Mouse (Mus musculus): ENCODE data around the gene Ccdc134. TPM values are rescaled to one million over a fixed set of nuclear protein-coding genes. Genes with fewer than 3 reads are reported as not detected.
"Not testable (repeated sequence)": the region's sequence is repeated elsewhere in the genome, so short reads cannot be mapped to it uniquely, and the experiment has no call there.

Gene Ccdc134
- polyA plus RNA-seq (2015; fragmentation: Nextera tagmentation; extraction: Ambion mirVana) = 18.4 and 19.8 TPM in 2 replicates

GRCm38 (mm10) chr15:82127426-82128374 is at the start of gene Ccdc134:
Gene Ccdc134 (plus strand): TSS chr15:82127922.
- H3K27ac ChIP-seq = peak within 1 kb of the TSS; percentile 83
- H3K9me3 ChIP-seq (replicated peaks) = no peaks in the 10 kb centered on the region
- peak; percentile 99 for ATAC-seq (replicated peaks; ENCODE audit: low FRiP score)
- H3K27me3 ChIP-seq = no peaks in the 10 kb centered on the region; the same call in 1 of the 2 replicates
- peaks cover 18% of the 10 kb centered on the region for H3K4me1 ChIP-seq
- peaks cover 21% of the 10 kb centered on the region for H3K36me3 ChIP-seq
- WGBS = 1% methylated on average over 73 of the region's 74 CpGs
- peak within 1 kb of the TSS; percentile 86 for H3K4me3 ChIP-seq (replicated peaks)
- peak within 1 kb of the TSS; percentile 97 for H3K4me2 ChIP-seq
- H3K9ac ChIP-seq = peak within 1 kb of the TSS; percentile 79

GRCm38 (mm10) chr15:82079883-82080282 is 47.8 kb upstream of the Ccdc134 start:
- no peak overlapping the region for H3K9ac ChIP-seq
- WGBS = 56% methylated on average over 10 of the region's 10 CpGs

GRCm38 (mm10) chr15:82081161-82081560 is 46.6 kb upstream of the Ccdc134 start:
- Histone ChIP-seq H3K4me1 (no peaks in the 10 kb centered on the region), H3K36me3 (no peaks in the 10 kb centered on the region), H3K4me2 (no peak overlapping the region), H3K27me3 (peaks cover 4% of the 10 kb centered on the region; the same call in 1 of the 2 replicates), H3K9ac (no peak overlapping the region), H3K27ac (no peak overlapping the region), H3K9me3 (replicated peaks) (no peaks in the 10 kb centered on the region), H3K4me3 (replicated peaks) (no peak overlapping the region)
- 36% methylated on average over 7 of the region's 7 CpGs for WGBS
- no peak for ATAC-seq (replicated peaks; ENCODE audit: low FRiP score)

More at GRCm38 (mm10) chr15:82079883-82080282, 47.8 kb upstream of the Ccdc134 start:
- Histone ChIP-seq H3K4me2 (no peak overlapping the region), H3K27me3 (peaks cover 2% of the 10 kb centered on the region; the same call in 1 of the 2 replicates), H3K27ac (no peak overlapping the region), H3K9me3 (replicated peaks) (no peaks in the 10 kb centered on the region), H3K36me3 (no peaks in the 10 kb centered on the region), H3K4me1 (no peaks in the 10 kb centered on the region), H3K4me3 (replicated peaks) (no peak overlapping the region)
- no peak for ATAC-seq (replicated peaks; ENCODE audit: low FRiP score)

- no peak for ATAC-seq (replicated peaks; ENCODE audit: low FRiP score)
- 77% methylated on average over 9 of the region's 9 CpGs for WGBS
Measured at GRCm38 (mm10) chr15:82085606-82086005, 42.1 kb upstream of the Ccdc134 start.

GRCm38 (mm10) chr15:82086131-82086530 is 41.6 kb upstream of the Ccdc134 start:
- no peak overlapping the region for H3K4me3 ChIP-seq (replicated peaks)
- 78% methylated on average over 12 of the region's 12 CpGs for WGBS
- no peaks in the 10 kb centered on the region for H3K4me1 ChIP-seq
- H3K27ac ChIP-seq = no peak overlapping the region
- H3K4me2 ChIP-seq = no peak overlapping the region
- no peaks in the 10 kb centered on the region for H3K9me3 ChIP-seq (replicated peaks)
- peaks cover 8% of the 10 kb centered on the region; the same call in 1 of the 2 replicates for H3K27me3 ChIP-seq
- no peak for ATAC-seq (replicated peaks; ENCODE audit: low FRiP score)
- H3K36me3 ChIP-seq = no peaks in the 10 kb centered on the region
- no peak overlapping the region for H3K9ac ChIP-seq

More at GRCm38 (mm10) chr15:82085606-82086005, 42.1 kb upstream of the Ccdc134 start:
- H3K4me1 ChIP-seq = no peaks in the 10 kb centered on the region
- no peak overlapping the region for H3K4me2 ChIP-seq
- H3K4me3 ChIP-seq (replicated peaks) = no peak overlapping the region
- no peaks in the 10 kb centered on the region for H3K9me3 ChIP-seq (replicated peaks)
- no peak overlapping the region for H3K27ac ChIP-seq
- H3K36me3 ChIP-seq = no peaks in the 10 kb centered on the region
- peaks cover 8% of the 10 kb centered on the region; the same call in 1 of the 2 replicates for H3K27me3 ChIP-seq
- H3K9ac ChIP-seq = no peak overlapping the region

- Histone ChIP-seq H3K27me3 (peaks cover 8% of the 10 kb centered on the region; the same call in 1 of the 2 replicates), H3K4me1 (no peaks in the 10 kb centered on the region), H3K36me3 (no peaks in the 10 kb centered on the region), H3K4me2 (no peak overlapping the region), H3K9me3 (replicated peaks) (no peaks in the 10 kb centered on the region), H3K27ac (no peak overlapping the region), H3K4me3 (replicated peaks) (no peak overlapping the region), H3K9ac (no peak overlapping the region)
- no peak for ATAC-seq (replicated peaks; ENCODE audit: low FRiP score)
- 6% methylated on average over 10 of the region's 10 CpGs for WGBS
Measured at GRCm38 (mm10) chr15:82087266-82087665, 40.5 kb upstream of the Ccdc134 start.

- no peak for ATAC-seq (replicated peaks; ENCODE audit: low FRiP score)
- Histone ChIP-seq H3K4me1 (no peaks in the 10 kb centered on the region), H3K4me3 (replicated peaks) (no peak overlapping the region), H3K4me2 (no peak overlapping the region), H3K27me3 (0 out of 2 replicates have a peak, but pooled peaks cover 4% of the 10 kb centered on the region), H3K9me3 (replicated peaks) (no peaks in the 10 kb centered on the region), H3K9ac (no peak overlapping the region), H3K27ac (no peak overlapping the region), H3K36me3 (no peaks in the 10 kb centered on the region)
- 77% methylated on average over 7 of the region's 7 CpGs for WGBS
Measured at GRCm38 (mm10) chr15:82091061-82091460, 36.7 kb upstream of the Ccdc134 start.

- 0 out of 2 replicates have a peak, but pooled peaks cover 7% of the 10 kb centered on the region for H3K27me3 ChIP-seq
- ATAC-seq (replicated peaks; ENCODE audit: low FRiP score) = no peak
- H3K36me3 ChIP-seq = no peaks in the 10 kb centered on the region
- H3K9me3 ChIP-seq (replicated peaks) = no peaks in the 10 kb centered on the region
- no peak overlapping the region for H3K9ac ChIP-seq
- 14% methylated on average over 8 of the region's 8 CpGs for WGBS
- no peak overlapping the region for H3K4me3 ChIP-seq (replicated peaks)
- peaks cover 3% of the 10 kb centered on the region; the same call in 1 of the 2 replicates for H3K4me1 ChIP-seq
- H3K27ac ChIP-seq = no peak overlapping the region
- H3K4me2 ChIP-seq = no peak overlapping the region
Measured at GRCm38 (mm10) chr15:82106953-82107555, 20.7 kb upstream of the Ccdc134 start.

GRCm38 (mm10) chr15:82120544-82120943 is 7.2 kb upstream of the Ccdc134 start:
- no peak for ATAC-seq (replicated peaks; ENCODE audit: low FRiP score)
- no peak overlapping the region for H3K4me2 ChIP-seq
- H3K27me3 ChIP-seq = no peaks in the 10 kb centered on the region; the same call in 1 of the 2 replicates
- no peak overlapping the region for H3K4me3 ChIP-seq (replicated peaks)
- H3K9me3 ChIP-seq (replicated peaks) = no peaks in the 10 kb centered on the region
- H3K9ac ChIP-seq = no peak overlapping the region
- 79% methylated on average over 8 of the region's 8 CpGs for WGBS
- H3K27ac ChIP-seq = no peak overlapping the region
- H3K36me3 ChIP-seq = no peaks in the 10 kb centered on the region
- H3K4me1 ChIP-seq = no peaks in the 10 kb centered on the region

- not testable (repeated sequence) for H3K4me3 ChIP-seq (replicated peaks); H3K27ac ChIP-seq; H3K27me3 ChIP-seq; H3K4me2 ChIP-seq; ATAC-seq (replicated peaks; ENCODE audit: low FRiP score); H3K9ac ChIP-seq; H3K9me3 ChIP-seq (replicated peaks)
- WGBS = 83% methylated on average over 4 of the region's 4 CpGs
- Histone ChIP-seq H3K4me1 (peaks cover 18% of the 10 kb centered on the region), H3K36me3 (peaks cover 13% of the 10 kb centered on the region)
Measured at GRCm38 (mm10) chr15:82126690-82127089, 1.0 kb upstream of the Ccdc134 start.

GRCm38 (mm10) chr15:82128398-82128797 is 676 bp downstream of the Ccdc134 start:
- H3K9ac ChIP-seq = peak overlapping the region; percentile 79
- WGBS = under 1% methylated on average over 5 of the region's 5 CpGs

GRCm38 (mm10) chr15:82130599-82130998 is 2.9 kb downstream of the Ccdc134 start:
- peaks cover 29% of the 10 kb centered on the region for H3K36me3 ChIP-seq
- H3K27ac ChIP-seq = no peak overlapping the region
- H3K9me3 ChIP-seq (replicated peaks) = no peaks in the 10 kb centered on the region
- no peak for ATAC-seq (replicated peaks; ENCODE audit: low FRiP score)
- H3K9ac ChIP-seq = no peak overlapping the region
- no peak overlapping the region for H3K4me3 ChIP-seq (replicated peaks)
- peaks cover 18% of the 10 kb centered on the region for H3K4me1 ChIP-seq
- H3K27me3 ChIP-seq = no peaks in the 10 kb centered on the region; the same call in 1 of the 2 replicates
- WGBS = 73% methylated on average over 7 of the region's 7 CpGs
- no peak overlapping the region for H3K4me2 ChIP-seq

More at GRCm38 (mm10) chr15:82128398-82128797, 676 bp downstream of the Ccdc134 start:
- no peaks in the 10 kb centered on the region for H3K9me3 ChIP-seq (replicated peaks)
- peaks cover 27% of the 10 kb centered on the region for H3K36me3 ChIP-seq
- peak overlapping the region; percentile 97 for H3K4me2 ChIP-seq
- H3K4me3 ChIP-seq (replicated peaks) = peak overlapping the region; percentile 86
- H3K27ac ChIP-seq = peak overlapping the region; percentile 83
- H3K4me1 ChIP-seq = peaks cover 18% of the 10 kb centered on the region
- H3K27me3 ChIP-seq = no peaks in the 10 kb centered on the region; the same call in 1 of the 2 replicates
- ATAC-seq (replicated peaks; ENCODE audit: low FRiP score) = no peak
